Mouse (Mus musculus): ENCODE results near the gene Marcksl1. TPM values are rescaled to one million over a fixed set of nuclear protein-coding genes. Genes with fewer than 3 reads are reported as not detected.

Gene Marcksl1
- polyA plus RNA-seq (2014; fragmentation: Nextera tagmentation; extraction: Ambion mirVana), result 1,590 and 1,591 TPM in 2 replicates

- Histone ChIP-seq H3K9ac (ENCODE audit: low read length) (peak within 1 kb of the TSS; percentile 100), H3K4me3 (ENCODE audit: low read depth, low read length) (peak within 1 kb of the TSS; percentile 97), H3K27ac (replicated peaks; ENCODE audit: low read depth, low read length) (peak within 1 kb of the TSS; percentile 97), H3K4me1 (ENCODE audit: control insufficient read depth, insufficient read depth, low read length) (peaks cover 10% of the 10 kb centered on the region; the same call in 1 of the 2 replicates), H3K4me2 (ENCODE audit: low read depth, severe bottlenecking) (peak within 1 kb of the TSS; percentile 77), H3K36me3 (ENCODE audit: control insufficient read depth, insufficient read depth, low read length) (peaks cover 10% of the 10 kb centered on the region; the same call in 1 of the 2 replicates), H3K9me3 (ENCODE audit: control insufficient read depth, low read length) (no peaks in the 10 kb centered on the region), H3K27me3 (ENCODE audit: control insufficient read depth, insufficient read depth, low read length) (no peaks in the 10 kb centered on the region)
- ATAC-seq (ENCODE audit: insufficient number of reproducible peaks, low FRiP score, low TSS enrichment, low read depth) (peak; percentile 82), DNase-seq (ENCODE audit: low spot score) (peak; percentile 96)
- 5% methylated on average over 43 of the region's 47 CpGs for WGBS
Measured at GRCm38 (mm10) chr4:129513086-129513767, at the start of gene Marcksl1. Marcksl1 (plus strand) TSS chr4:129513581.

DNA sequence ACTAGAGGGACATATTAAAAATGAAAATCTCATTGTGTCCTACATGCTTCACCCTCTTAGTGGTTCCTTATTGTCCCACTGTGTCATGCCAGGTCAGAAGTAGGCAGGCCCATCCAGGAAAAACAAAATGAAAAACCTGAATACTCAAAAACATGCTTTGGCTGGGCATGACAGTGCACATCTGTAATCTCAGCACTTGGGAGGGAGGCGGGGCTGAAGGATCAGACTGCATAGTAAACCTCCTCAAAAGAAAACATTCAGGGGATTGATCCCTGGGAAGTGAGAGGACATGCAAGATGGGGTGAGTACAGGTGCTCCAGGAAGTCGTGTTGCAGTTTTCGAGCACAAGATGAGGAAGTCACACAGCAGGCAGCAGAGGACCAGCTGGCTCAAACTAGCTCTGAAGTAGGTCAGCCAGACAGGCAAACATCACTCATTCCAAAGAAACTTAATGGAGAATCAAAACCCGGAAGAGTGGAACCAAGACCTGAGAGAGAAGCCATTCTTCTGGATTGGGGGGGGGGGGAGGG lies 49.0 kb upstream of the Marcksl1 start:
- WGBS, result 89% methylated on average over 4 of the region's 4 CpGs
- peaks cover 3% of the 10 kb centered on the region; the same call in 1 of the 2 replicates for H3K4me1 ChIP-seq (ENCODE audit: control insufficient read depth, insufficient read depth, low read length)
- no peak overlapping the region for H3K4me3 ChIP-seq (ENCODE audit: low read depth, low read length)
- no peak for ATAC-seq (ENCODE audit: insufficient number of reproducible peaks, low FRiP score, low TSS enrichment, low read depth)
- no peaks in the 10 kb centered on the region for H3K9me3 ChIP-seq (ENCODE audit: control insufficient read depth, low read length)
- peaks cover 13% of the 10 kb centered on the region; the same call in 1 of the 2 replicates for H3K36me3 ChIP-seq (ENCODE audit: control insufficient read depth, insufficient read depth, low read length)
- no peaks in the 10 kb centered on the region for H3K27me3 ChIP-seq (ENCODE audit: control insufficient read depth, insufficient read depth, low read length)
- H3K27ac ChIP-seq (replicated peaks; ENCODE audit: low read depth, low read length), result no peak overlapping the region
- H3K9ac ChIP-seq (ENCODE audit: low read length), result no peak overlapping the region
- no peak for DNase-seq (ENCODE audit: low spot score)
- no peak overlapping the region for H3K4me2 ChIP-seq (ENCODE audit: low read depth, severe bottlenecking)

GRCm38 (mm10) chr4:129476047-129476446 lies 37.3 kb upstream of the Marcksl1 start:
- no peak overlapping the region for H3K27ac ChIP-seq (replicated peaks; ENCODE audit: low read depth, low read length)
- WGBS, result 92% methylated on average over 11 of the region's 11 CpGs
- no peak overlapping the region for H3K4me3 ChIP-seq (ENCODE audit: low read depth, low read length)
- peaks cover 26% of the 10 kb centered on the region for H3K36me3 ChIP-seq (ENCODE audit: control insufficient read depth, insufficient read depth, low read length)
- H3K9me3 ChIP-seq (ENCODE audit: control insufficient read depth, low read length), result no peaks in the 10 kb centered on the region
- no peak for ATAC-seq (ENCODE audit: insufficient number of reproducible peaks, low FRiP score, low TSS enrichment, low read depth)
- H3K4me2 ChIP-seq (ENCODE audit: low read depth, severe bottlenecking), result no peak overlapping the region
- no peaks in the 10 kb centered on the region for H3K4me1 ChIP-seq (ENCODE audit: control insufficient read depth, insufficient read depth, low read length)
- DNase-seq (ENCODE audit: low spot score), result no peak
- no peak overlapping the region for H3K9ac ChIP-seq (ENCODE audit: low read length)
- H3K27me3 ChIP-seq (ENCODE audit: control insufficient read depth, insufficient read depth, low read length), result no peaks in the 10 kb centered on the region

- Histone ChIP-seq H3K9me3 (ENCODE audit: control insufficient read depth, low read length) (no peaks in the 10 kb centered on the region), H3K4me1 (ENCODE audit: control insufficient read depth, insufficient read depth, low read length) (no peaks in the 10 kb centered on the region), H3K9ac (ENCODE audit: low read length) (no peak overlapping the region), H3K4me2 (ENCODE audit: low read depth, severe bottlenecking) (no peak overlapping the region), H3K27me3 (ENCODE audit: control insufficient read depth, insufficient read depth, low read length) (no peaks in the 10 kb centered on the region), H3K27ac (replicated peaks; ENCODE audit: low read depth, low read length) (no peak overlapping the region), H3K4me3 (ENCODE audit: low read depth, low read length) (no peak overlapping the region), H3K36me3 (ENCODE audit: control insufficient read depth, insufficient read depth, low read length) (peaks cover 13% of the 10 kb centered on the region)
- ATAC-seq (ENCODE audit: insufficient number of reproducible peaks, low FRiP score, low TSS enrichment, low read depth) (no peak), DNase-seq (ENCODE audit: low spot score) (no peak)
- 89% methylated on average over 3 of the region's 3 CpGs for WGBS
Measured at GRCm38 (mm10) chr4:129479863-129480262, 33.5 kb upstream of the Marcksl1 start.

DNA sequence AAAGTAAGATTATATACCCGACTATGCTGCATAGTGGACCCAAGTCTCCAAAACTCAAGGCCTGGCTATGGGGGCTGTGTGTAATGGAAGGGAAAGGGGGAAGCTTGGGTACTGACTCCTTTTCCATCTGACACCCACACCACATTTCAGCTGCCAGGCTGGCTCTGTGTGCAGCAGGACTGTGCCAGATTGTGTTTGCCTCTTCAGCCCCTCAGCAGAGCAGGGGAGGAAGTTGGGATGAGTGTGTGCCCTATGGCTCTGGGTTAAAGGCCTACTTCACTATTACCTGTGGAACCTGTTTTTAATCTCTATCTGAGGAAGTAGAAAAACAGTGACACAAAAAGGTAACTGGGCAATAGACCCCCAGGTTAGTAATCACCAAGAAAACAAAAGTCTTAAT lies 32.3 kb upstream of the Marcksl1 start:
- no peak for DNase-seq (ENCODE audit: low spot score)
- Histone ChIP-seq H3K9me3 (ENCODE audit: control insufficient read depth, low read length) (no peaks in the 10 kb centered on the region), H3K4me1 (ENCODE audit: control insufficient read depth, insufficient read depth, low read length) (no peaks in the 10 kb centered on the region), H3K9ac (ENCODE audit: low read length) (no peak overlapping the region), H3K27ac (replicated peaks; ENCODE audit: low read depth, low read length) (no peak overlapping the region), H3K4me3 (ENCODE audit: low read depth, low read length) (no peak overlapping the region), H3K36me3 (ENCODE audit: control insufficient read depth, insufficient read depth, low read length) (peaks cover 12% of the 10 kb centered on the region), H3K4me2 (ENCODE audit: low read depth, severe bottlenecking) (no peak overlapping the region), H3K27me3 (ENCODE audit: control insufficient read depth, insufficient read depth, low read length) (no peaks in the 10 kb centered on the region)
- ATAC-seq (ENCODE audit: insufficient number of reproducible peaks, low FRiP score, low TSS enrichment, low read depth), result no peak
- 92% methylated on average over 1 of the region's 1 CpGs for WGBS

DNA sequence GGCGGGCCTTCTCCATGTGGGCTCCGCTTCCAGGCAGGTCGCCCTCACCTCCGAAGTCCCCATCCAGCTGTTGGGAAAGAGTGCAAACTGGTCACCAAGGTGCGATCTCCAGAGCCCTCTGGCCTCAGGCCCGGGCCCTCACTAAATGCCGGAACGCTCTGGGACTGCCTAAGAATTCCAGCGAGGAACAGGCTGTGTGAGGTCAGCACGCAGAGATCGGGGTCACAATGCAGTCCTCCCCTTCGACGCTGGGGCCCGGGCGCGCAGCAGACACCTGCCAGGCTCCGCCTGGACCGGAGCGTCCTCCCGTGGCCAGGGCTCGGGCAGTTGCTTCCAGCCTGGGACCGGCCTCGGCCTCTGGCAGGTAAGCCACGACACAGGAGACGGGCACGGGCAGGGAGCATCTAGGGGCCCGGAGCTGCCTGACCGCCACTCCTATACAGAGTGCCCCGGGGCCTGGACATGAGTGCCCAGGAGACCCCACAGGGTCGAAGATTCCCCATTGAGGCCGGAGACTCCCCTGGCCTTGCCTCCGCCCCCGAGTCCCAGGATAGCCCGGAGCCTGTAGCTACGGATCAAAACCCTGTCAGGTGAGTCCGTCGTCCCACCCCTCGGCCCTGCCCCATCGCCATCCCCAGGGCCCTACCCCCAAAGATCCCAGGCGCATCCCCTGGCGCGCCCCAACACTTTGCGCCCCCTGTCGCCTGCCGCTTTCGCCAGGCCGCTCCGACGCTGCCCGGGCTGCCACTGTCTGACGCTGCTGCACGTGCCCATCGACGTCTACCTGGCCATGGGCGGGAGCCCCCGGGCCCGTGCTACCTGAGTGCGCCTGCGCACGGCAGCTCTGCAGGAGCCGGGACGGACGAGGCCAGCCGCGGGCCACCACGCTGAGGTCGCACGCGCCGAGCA lies 22.2 kb upstream of the Marcksl1 start, which contains the start of the genes Tssk3 and Fam229a:
TSS of gene Tssk3 (minus strand) at position 51 of the 909 bp plus-strand sequence.
TSS of gene Fam229a (plus strand) at position 219 of the 909 bp plus-strand sequence.
- Histone ChIP-seq H3K4me1 (ENCODE audit: control insufficient read depth, insufficient read depth, low read length) (peaks cover 10% of the 10 kb centered on the region), H3K27ac (replicated peaks; ENCODE audit: low read depth, low read length) (no peak within 1 kb of the TSS), H3K27me3 (ENCODE audit: control insufficient read depth, insufficient read depth, low read length) (peaks cover 19% of the 10 kb centered on the region), H3K4me2 (ENCODE audit: low read depth, severe bottlenecking) (peak within 1 kb of the TSS; percentile 57), H3K4me3 (ENCODE audit: low read depth, low read length) (peak within 1 kb of the TSS; percentile 28), H3K36me3 (ENCODE audit: control insufficient read depth, insufficient read depth, low read length) (peaks cover 5% of the 10 kb centered on the region; the same call in 1 of the 2 replicates), H3K9ac (ENCODE audit: low read length) (peak within 1 kb of the TSS; percentile 23; the same call in 1 of the 2 replicates), H3K9me3 (ENCODE audit: control insufficient read depth, low read length) (no peaks in the 10 kb centered on the region)
- ATAC-seq (ENCODE audit: insufficient number of reproducible peaks, low FRiP score, low TSS enrichment, low read depth), result 0 out of 2 replicates have a peak, but pooled peaks have one; percentile 48
- peak; percentile 56 for DNase-seq (ENCODE audit: low spot score)
- WGBS, result 3% methylated on average over 68 of the region's 70 CpGs

DNA sequence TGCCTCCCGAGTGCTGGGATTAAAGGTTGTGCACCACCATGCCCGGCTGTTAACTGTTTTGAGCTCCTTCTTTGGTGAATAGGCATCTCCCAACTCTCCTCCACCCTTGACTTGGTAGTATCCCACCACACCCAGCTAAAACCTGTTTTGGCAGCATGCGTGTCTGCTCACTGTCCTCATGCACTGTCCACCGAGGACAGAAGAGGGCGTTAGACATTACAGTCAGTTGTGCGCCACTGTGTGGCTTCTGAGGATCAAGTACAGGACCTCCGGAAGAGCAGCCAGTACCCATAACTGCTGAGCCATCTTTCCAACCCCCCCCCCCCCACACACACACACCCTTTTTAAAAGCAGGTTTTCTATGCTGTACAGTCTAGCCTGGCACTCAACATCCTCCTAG lies 18.7 kb upstream of the Marcksl1 start:
- H3K4me3 ChIP-seq (ENCODE audit: low read depth, low read length), result no peak overlapping the region
- no peak overlapping the region for H3K9ac ChIP-seq (ENCODE audit: low read length)
- no peak overlapping the region for H3K27ac ChIP-seq (replicated peaks; ENCODE audit: low read depth, low read length)
- 66% methylated on average over 6 of the region's 7 CpGs for WGBS
- peaks cover 19% of the 10 kb centered on the region for H3K27me3 ChIP-seq (ENCODE audit: control insufficient read depth, insufficient read depth, low read length)
- no peaks in the 10 kb centered on the region for H3K9me3 ChIP-seq (ENCODE audit: control insufficient read depth, low read length)
- H3K36me3 ChIP-seq (ENCODE audit: control insufficient read depth, insufficient read depth, low read length), result no peaks in the 10 kb centered on the region
- peaks cover 14% of the 10 kb centered on the region for H3K4me1 ChIP-seq (ENCODE audit: control insufficient read depth, insufficient read depth, low read length)
- no peak for DNase-seq (ENCODE audit: low spot score)
- ATAC-seq (ENCODE audit: insufficient number of reproducible peaks, low FRiP score, low TSS enrichment, low read depth), result no peak
- no peak overlapping the region for H3K4me2 ChIP-seq (ENCODE audit: low read depth, severe bottlenecking)

Measured in limb, embryonic 11.5 days (tissue).